In genomic region chr1:66323461-66323860, GRCm38 (mm10) we compare ENCODE assay signal across 12 mouse cellular contexts.
DNase-seq lines count a peak whose midpoint lies in the region; ATAC-seq and TF ChIP-seq lines count a peak whose summit lies in the region.
"Had no signal": no experiment of that assay in that cellular context is flagged by ENCODE, and none has a peak within 500 bp of the region (broad histone marks: within the 10 kb centered on the region; RNA-seq: fewer than 3 reads in every experiment).

No protein-coding gene starts in this region.

- peak overlapping the region; percentile 70 for H3K4me2 ChIP-seq in neural tube, embryonic 13.5 days
- no peak overlapping the region for H3K4me2 ChIP-seq in intestine, embryonic 15.5 days (replicated peaks)
- H3K4me2 ChIP-seq: embryonic facial prominence, embryonic 13.5 days; limb, embryonic 12.5 days had no signal

- no peaks in the 10 kb centered on the region for H3K36me3 ChIP-seq in neural tube, embryonic 13.5 days
- no peaks in the 10 kb centered on the region for H3K36me3 ChIP-seq in intestine, embryonic 15.5 days
- H3K36me3 ChIP-seq: embryonic facial prominence, embryonic 13.5 days; limb, embryonic 12.5 days had no signal

- TF ChIP-seq POLR2A in cerebellum, adult 2 months (IDR thresholded peaks at IDR 0.05; ENCODE audit: borderline replicate concordance, insufficient read depth, low read length), result peak; percentile 33; the same call in 1 of the 2 replicates

- H3K9ac ChIP-seq in neural tube, embryonic 13.5 days, result peak overlapping the region; percentile 88
- no peak overlapping the region for H3K9ac ChIP-seq in intestine, embryonic 15.5 days
- H3K9ac ChIP-seq: embryonic facial prominence, embryonic 13.5 days; limb, embryonic 12.5 days had no signal

- ATAC-seq in frontal cortex, adult (ENCODE audit: low TSS enrichment), result peak; percentile 80
- peak; percentile 60 for ATAC-seq in neural tube, embryonic 13.5 days (ENCODE audit: low read depth)
- no peak for ATAC-seq in intestine, embryonic 15.5 days

- peaks cover 13% of the 10 kb centered on the region; the same call in 1 of the 2 replicates for H3K4me1 ChIP-seq in cerebellum, adult 2 months (ENCODE audit: control insufficient read depth, insufficient read depth, low read length)
- peaks cover 64% of the 10 kb centered on the region for H3K4me1 ChIP-seq in neural tube, embryonic 13.5 days (replicated peaks)
- no peaks in the 10 kb centered on the region for H3K4me1 ChIP-seq in intestine, embryonic 15.5 days (replicated peaks)
- H3K4me1 ChIP-seq: embryonic facial prominence, embryonic 13.5 days; megakaryocyte, embryonic 14.5 days had no signal

- 8% methylated on average over 9 of the region's 9 CpGs for WGBS in cerebellum, adult 2 months
- whole genome bisulfite sequencing in neural tube, embryonic 13.5 days, result 26% methylated on average over 9 of the region's 9 CpGs
- WGBS in intestine, embryonic 15.5 days, result 83% methylated on average over 9 of the region's 9 CpGs

- no peaks in the 10 kb centered on the region for H3K9me3 ChIP-seq in neural tube, embryonic 13.5 days
- no peaks in the 10 kb centered on the region for H3K9me3 ChIP-seq in intestine, embryonic 15.5 days
- H3K9me3 ChIP-seq: embryonic facial prominence, embryonic 13.5 days; limb, embryonic 12.5 days; megakaryocyte, embryonic 14.5 days had no signal

- H3K27ac ChIP-seq in cerebellum, adult 2 months (ENCODE audit: insufficient read depth, low read length), result peak overlapping the region; percentile 74
- peak overlapping the region; percentile 97 for H3K27ac ChIP-seq in neural tube, embryonic 13.5 days (replicated peaks)
- H3K27ac ChIP-seq in intestine, embryonic 15.5 days, result no peak overlapping the region
- no peak overlapping the region for H3K27ac ChIP-seq in gastrocnemius, adult 2 months
- H3K27ac ChIP-seq: embryonic facial prominence, embryonic 13.5 days; limb, embryonic 12.5 days had no signal

- H3K27me3 ChIP-seq in cerebellum, adult 2 months (ENCODE audit: control insufficient read depth, insufficient read depth, low read length), result no peaks in the 10 kb centered on the region
- no peaks in the 10 kb centered on the region for H3K27me3 ChIP-seq in neural tube, embryonic 13.5 days
- no peaks in the 10 kb centered on the region for H3K27me3 ChIP-seq in intestine, embryonic 15.5 days (replicated peaks)
- H3K27me3 ChIP-seq: embryonic facial prominence, embryonic 13.5 days; limb, embryonic 12.5 days; megakaryocyte, embryonic 14.5 days had no signal

- intact Hi-C loops in gastrocnemius, adult 2 months (cut with DNase I), result no loop called here

- TF ChIP-seq CTCF in cerebellum, adult 2 months (IDR thresholded peaks at IDR 0.05; ENCODE audit: borderline replicate concordance, insufficient read depth, low read depth, low read length), result no peak
- TF ChIP-seq CTCF in gastrocnemius, adult 2 months (IDR thresholded peaks at IDR 0.05), result no peak

- DNase-seq in cerebellum, adult 2 months, result peak; percentile 55 to 70
- DNase-seq in layer of hippocampus, postnatal 36 days, result peak; percentile 31 to 34
- DNase-seq in gastrocnemius, adult 2 months, result no peak
- DNase-seq in urinary bladder, postnatal 10 days (ENCODE audit: low spot score), result no peak
- no peak for DNase-seq in gastrocnemius, adult 18-20 months (ENCODE audit: low spot score)
- DNase-seq: adrenal gland, adult 8-10 months had no signal

- peak overlapping the region; percentile 77 for H3K4me3 ChIP-seq in cerebellum, adult 2 months (replicated peaks; ENCODE audit: insufficient read depth, low read depth, low read length)
- peak overlapping the region; percentile 52 for H3K4me3 ChIP-seq in neural tube, embryonic 13.5 days
- H3K4me3 ChIP-seq in intestine, embryonic 15.5 days (replicated peaks), result no peak overlapping the region
- no peak overlapping the region for H3K4me3 ChIP-seq in gastrocnemius, adult 2 months
- H3K4me3 ChIP-seq: embryonic facial prominence, embryonic 13.5 days; limb, embryonic 12.5 days; megakaryocyte, embryonic 14.5 days had no signal

Comparison
In these comparisons a context has a peak if more than half of its experiments do, and no peak if none do; other contexts are left out.
1. DNase-seq: peak in cerebellum, adult 2 months (2 of 2) and layer of hippocampus, postnatal 36 days (2 of 2); none in gastrocnemius, adult 2 months (single experiment), urinary bladder, postnatal 10 days (single experiment) and gastrocnemius, adult 18-20 months (single experiment).
2. H3K27ac ChIP-seq: peak in cerebellum, adult 2 months (single experiment) and neural tube, embryonic 13.5 days (single experiment); none in intestine, embryonic 15.5 days (single experiment) and gastrocnemius, adult 2 months (single experiment).
3. H3K4me3 ChIP-seq: peak in cerebellum, adult 2 months (single experiment) and neural tube, embryonic 13.5 days (single experiment); none in intestine, embryonic 15.5 days (single experiment) and gastrocnemius, adult 2 months (single experiment).